Mouse (Mus musculus) adrenal gland, postnatal 4 days (tissue): ENCODE measurements around the gene Nebl. TPM values are rescaled to one million over a fixed set of nuclear protein-coding genes. Genes with fewer than 3 reads are reported as not detected.

Experiments
- DNase-seq, 2 experiments: peaks; one replicate each; pipeline ENCODE4 v3.0.0; 2021 to 2022; ENCODE audit warnings: low spot score in 2 of 2, mixed read lengths in 2 of 2
- long read RNA-seq, 2 experiments: library from polyadenylated mRNA; stranded (forward); transcript quantifications; one replicate each; pipeline ENCODE4 v2.0.0; 2021
- total RNA-seq, 2 experiments: library from RNA; stranded (reverse); gene quantifications; 2 replicates each; pipeline ENCODE4 v1.2.3; 2021

Gene Nebl
- 10 to 100 TPM in 1 of 2 experiments, 1 to 10 TPM in 1; 7.9 to 10.2 TPM for total RNA-seq
- long read RNA-seq, experiment 1 = 0 reads
- long read RNA-seq, experiment 2, partial matches to known transcripts = 2 of 8 reads
- long read RNA-seq, experiment 2, other reads (novel, unspliced or antisense) = 2 of 8 reads

DNA sequence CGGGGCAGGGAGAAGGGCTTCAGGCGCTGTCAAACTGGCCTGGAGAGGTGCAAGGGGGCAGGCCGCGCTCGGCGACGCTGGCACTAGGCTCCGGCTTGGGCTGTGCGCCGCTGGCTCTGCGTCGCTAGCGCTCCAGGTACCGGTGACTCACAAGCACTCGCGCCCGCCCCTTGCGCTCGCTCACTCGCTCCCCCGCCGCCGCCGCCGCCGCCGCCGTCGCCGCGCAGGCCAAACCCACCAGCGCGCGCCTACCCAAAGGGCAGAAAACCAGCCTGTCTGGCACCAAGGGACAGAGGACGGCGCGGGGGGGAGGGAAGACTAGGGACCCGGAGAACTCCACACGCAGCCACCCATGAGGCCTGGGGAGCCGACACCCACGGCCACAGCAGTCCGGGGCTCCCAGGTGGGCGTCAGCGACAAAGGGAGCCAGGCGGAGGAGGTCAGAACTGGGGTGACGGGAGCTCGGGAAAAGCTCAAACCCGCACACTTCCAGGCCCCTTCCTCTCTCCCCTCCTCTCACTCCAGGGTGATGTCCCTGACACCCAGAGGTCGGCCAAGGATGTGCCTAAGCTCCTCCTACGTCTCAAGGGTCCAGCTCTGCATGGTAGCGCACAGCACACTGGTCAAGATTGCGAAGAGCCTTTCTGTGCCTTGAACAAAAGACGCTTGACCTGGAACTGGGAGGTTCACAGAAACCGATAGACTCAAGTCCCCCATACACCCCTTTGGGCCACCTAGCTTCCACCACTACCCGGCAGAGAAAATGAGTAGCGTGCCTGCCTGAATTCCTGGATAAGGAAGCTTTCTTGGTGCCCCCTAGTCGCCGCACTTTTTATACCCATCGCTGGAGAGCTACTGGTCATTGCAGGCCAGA is at the start of gene Nebl:
Gene Nebl (minus strand): TSS at position 508 of the 874 bp plus-strand sequence.
- peak in 1 of 2 experiments; percentile 17 for DNase-seq

DNA sequence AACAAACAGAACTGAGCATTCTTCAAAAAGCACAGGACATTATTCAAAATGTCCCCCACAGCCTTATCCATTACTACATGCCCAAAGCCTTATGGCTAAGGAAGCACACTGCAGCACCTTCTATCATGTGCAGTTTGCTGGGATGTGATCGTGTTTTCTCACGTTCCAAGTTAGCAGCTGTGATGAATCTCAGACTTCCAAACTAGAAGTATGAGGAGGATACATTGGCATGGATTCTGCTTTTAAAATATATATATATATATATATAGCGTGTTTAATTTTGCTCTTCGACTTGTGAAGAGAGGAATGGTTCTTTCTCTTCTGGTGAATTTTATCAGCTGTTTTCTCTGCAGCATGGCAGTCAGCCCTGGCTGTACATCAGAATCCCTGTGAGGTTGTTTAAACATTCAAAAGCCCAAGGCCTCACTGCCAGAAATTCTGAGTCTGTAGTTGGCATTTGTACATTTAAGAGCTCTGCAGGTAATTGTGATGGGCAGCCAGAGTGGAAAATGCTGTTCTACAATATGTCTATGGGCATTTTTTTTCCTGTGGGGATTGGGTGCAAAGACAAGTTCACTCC is 39.1 kb upstream of the Nebl start:
- DNase-seq = no peak

DNA sequence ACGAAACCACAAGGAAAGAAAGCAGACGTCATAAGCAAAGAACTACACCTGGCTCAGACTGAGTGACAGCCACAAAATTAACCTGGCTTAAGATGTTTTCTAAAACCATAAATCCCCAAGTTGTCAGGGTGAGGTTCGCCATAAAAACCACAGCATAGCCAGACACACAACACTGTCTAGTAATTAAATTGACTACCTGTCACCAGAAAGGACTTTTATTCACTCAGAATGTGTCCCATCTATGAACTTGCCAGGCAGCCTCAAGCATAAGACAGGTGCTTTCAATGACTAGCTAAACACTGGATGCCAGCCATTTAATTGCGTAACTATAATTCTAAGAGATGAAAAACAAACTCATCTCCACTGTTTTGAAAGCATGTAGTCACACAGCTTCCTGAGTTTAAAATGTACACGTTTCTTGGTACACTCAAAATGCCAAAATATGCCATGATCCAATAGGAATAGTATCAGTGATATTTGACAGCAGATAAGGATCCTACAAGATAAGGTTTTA is 38.0 kb upstream of the Nebl start:
- DNase-seq = no peak

DNA sequence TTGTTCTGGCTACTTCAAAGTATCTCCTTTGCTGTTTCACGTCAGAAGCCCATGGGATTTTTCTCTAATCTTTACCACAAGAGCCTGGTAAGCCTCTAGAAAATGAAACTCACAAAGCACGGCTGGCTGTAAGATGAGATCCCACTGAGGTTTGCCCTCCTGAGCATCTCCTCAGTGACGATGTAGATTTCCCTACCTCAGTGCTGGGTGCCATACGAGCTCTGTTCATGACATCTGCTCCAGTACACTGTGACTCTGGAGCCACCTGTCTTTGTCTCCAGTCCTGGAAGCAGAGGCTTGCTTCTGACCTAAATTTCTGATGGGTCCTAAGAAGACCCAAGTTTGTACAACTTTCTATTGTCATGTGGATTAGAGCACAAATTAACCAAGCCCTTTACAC is 25.0 kb upstream of the Nebl start:
- no peak for DNase-seq

DNA sequence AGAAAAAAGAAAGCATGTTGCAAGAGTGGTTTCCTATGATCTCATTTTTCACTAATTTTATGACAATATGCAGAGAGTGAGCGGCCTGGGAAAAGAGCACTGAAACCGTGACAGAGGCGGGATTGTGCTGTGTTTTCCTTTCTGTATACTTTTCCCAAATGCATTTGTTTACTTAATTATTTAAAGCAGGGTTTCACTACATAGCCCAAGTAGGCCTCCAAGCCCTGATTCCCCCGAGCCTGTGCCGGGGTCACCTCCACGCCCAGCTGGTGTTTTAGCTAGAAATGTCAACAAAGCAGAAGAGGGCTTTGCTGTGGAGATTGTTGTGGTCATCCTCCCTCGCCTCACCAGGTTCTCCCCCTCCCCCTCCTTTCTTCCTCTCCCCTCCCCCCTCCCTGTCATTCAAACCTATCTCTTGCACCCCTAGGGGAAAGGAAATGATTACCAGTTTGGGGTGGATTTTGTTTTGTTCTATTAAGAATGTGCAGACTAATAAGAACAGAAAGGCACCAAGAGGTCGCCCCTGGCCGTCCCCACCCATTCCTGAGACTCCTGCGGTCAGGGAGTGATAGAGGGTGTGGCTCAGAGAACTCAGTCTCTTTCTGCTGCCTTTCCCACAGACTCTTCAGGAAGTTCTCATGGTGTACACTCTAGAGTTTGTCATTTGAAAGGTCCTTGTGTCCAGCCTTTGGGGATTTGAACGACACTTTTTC is 10.9 kb upstream of the Nebl start:
- DNase-seq = no peak

DNA sequence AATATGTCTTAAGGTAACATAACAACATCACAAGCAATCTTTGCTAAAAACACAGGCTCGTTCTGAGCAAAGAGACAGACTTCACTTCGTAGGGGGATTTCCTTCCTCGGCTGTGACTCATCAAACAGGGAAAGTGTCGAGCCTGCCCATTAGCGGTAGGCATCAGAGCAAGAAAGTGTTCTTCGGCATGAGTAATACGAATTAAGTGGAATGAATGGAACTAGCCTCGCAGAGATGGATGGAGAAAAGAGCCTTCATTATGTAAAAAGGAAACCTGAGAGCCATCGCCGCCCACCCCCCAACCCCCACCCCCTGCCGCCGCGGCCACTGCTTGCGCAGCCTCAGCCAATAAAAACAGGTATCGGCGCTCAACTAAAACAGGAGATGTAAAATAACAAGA is 10.3 kb upstream of the Nebl start:
- DNase-seq = no peak

DNA sequence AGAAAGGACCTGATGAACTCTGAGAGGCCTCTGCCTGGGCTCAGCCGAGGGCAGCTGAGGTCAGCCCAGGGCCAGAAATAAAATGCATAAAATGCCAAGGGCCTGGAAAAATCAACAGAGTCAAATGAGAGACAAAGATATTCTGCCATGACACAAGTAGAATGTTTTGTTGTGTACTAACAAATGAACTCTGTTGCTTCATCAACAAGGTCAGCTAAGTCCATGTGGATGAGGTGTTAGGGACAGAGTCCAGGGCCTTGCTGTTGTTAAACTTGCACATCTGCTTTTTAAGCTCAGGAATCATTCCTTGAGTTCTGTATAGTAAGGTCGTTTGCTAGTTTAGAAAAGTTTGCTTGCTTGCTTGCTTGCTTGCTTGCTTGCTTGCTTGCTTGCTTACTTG is 9.2 kb upstream of the Nebl start:
- no peak for DNase-seq

DNA sequence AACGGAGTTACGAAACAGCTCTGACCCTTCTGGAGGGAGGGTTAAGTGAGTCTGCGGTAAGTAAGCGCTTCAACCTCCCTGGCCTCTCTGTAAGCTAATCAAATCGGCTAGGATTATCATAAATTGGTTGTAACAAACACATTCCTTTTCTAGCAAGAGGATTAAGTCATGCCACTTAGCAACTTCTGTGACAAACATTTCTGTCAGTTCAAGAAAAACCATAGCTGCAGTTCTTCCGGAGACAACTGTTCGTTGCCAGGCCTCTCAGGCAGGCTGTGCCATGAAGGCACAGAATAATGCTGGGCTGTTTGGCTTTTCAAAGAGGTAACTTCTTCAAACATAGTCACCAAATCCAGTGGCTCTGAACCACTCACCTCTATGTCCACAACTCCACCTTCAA is 946 bp upstream of the Nebl start:
- DNase-seq = no peak

DNA sequence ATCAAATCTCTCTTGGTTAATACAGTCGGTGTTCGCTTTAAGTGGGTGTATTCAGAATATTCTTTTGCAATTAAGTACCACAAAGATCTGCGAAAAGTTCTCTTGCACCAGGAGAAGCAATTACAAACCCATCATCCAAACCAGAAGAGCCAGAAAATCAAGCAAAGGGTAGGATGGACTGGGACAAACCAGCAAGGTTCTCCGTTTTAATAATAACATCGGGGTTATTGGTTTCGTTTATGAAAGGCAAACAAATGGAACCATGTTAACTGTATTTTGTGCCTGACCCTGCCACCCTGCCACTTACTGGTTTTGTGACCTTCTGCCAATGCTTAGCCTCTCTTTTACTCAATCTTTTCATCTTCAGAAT is 552 bp upstream of the Nebl start:
- no peak for DNase-seq

DNA sequence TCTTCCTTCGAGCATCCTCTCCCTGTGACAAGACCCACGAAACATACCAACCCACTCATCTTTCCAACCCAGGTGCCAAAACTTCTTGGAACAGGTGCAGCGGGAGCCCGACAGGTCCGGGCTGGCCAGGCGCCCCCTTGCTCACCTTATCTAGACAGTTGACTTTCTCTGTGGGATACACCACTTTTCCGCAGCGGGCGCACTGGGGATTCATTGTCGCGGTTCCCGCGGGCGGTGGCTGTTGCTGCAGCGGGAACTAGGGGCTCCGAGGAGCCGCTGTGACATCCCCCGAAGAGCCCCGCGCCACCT is 662 bp downstream of the Nebl start:
- DNase-seq = no peak

DNA sequence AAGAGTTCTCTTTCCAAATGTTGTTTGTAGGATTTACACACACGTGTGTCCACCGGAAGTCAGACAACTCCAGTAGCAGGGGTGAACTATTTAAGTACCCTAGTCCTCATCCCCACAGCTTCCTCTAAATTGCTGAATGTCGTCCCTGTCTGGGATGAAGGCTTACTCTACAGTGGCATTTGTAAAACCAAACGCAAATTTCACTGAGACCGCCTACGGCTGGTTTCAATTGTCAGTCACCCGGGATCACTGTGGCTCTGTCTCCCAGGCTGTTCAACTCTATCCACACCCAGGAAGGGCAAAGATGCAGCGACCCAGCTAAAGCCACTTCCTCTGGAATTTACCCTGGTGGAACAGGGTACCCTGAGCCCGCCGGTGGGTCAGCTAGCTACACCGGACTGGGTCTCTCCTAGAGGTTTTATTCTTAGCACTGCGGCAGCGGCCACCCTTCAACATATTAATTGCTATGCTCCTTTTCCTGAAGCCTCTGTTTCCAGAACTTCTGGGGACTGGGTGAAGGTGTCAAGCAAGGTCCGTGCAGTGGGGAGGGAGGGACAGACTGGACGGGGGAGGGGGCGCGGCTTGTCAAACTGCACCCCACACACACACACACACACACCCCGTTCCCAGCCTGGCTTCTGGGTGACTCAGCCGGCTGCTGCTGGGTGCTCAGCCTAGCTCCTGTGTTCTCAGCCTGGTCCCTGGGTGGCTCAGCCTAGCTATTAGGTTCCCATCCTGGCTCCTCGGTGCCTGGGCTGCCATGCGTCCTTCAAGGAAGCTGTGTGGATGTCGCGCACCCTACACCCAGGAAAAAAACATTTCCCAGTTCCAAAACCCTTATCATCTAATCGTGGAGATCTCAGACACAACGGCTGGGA is 1.3 kb downstream of the Nebl start:
- peak in 1 of 2 experiments; percentile 4 for DNase-seq

DNA sequence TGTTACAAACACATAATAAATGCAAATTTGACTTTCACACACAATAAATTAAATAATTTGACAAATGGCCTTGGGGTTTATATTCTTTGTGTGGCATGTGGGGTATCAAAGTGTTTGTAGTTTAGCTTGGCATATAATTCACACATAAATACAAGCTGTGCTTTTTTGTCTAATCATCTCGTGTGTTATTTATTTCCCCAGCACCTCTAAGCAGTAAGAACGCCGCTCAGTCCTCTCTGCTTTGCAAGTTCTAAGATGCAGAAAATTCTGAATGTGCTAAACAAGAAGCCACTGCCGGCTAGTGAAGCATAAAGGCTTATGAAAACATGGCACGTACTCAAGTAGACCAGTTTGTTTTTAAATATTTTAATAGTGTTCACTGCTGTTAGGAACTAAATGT is 6.9 kb downstream of the Nebl start:
- no peak for DNase-seq

DNA sequence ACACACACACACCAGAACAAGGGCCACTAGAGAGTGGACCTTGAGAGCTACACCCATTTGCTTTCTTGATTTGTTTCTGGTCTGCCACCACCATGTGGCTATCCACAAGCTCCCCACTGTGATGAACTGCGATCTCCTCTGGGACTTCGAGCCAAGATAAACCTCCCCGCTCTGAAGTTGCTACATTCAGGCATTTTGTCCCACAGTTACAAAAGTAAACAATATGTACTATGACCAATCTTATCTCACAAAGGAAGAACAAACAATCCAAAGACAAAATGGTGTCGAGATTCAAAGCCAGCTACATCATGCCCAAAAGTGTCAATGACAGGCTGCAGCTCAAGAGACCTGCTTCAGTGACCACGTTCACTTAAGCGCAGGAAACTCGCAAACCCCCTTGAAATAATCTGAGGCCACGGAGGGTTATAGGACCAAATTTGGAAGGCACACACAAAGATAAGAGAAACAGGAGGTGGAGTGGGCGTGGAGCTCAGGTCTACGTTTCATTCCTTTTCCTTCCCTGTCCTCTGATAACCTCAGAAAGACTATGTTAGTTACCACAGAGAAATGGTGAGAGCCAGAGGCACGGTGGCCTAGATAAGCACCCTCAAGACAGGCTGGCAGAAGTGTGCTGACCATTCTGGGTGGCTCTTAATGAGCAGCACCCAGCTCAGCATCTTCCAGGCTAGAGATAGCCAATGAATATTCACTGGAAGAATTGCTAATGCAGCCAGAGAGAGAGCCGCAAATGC is 7.8 kb downstream of the Nebl start:
- no peak for DNase-seq

DNA sequence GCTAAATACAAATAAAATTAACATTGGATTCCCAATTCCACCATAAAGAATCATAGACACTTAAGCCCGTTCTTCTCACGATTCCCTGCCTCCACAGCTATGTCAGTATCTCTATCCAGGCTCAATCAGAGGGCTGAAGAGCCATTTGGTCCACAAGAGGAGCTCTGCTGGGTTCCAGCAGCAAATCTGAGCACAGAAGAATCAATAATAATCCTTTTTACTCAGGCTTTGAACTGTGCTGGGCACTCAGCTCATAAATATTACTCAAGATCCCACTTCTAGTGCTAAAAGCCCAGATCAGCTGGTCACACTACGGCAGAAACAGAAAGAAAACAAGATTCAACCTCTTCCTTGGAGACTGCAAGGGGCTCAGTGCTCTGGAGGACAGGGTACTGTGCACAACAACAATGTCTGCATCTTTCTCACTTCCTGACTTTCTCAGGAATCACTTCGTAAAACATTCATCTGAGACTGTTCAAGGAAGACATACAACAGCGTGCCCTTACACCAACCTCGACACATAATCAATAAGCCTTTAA is 10.0 kb downstream of the Nebl start:
- no peak for DNase-seq

DNA sequence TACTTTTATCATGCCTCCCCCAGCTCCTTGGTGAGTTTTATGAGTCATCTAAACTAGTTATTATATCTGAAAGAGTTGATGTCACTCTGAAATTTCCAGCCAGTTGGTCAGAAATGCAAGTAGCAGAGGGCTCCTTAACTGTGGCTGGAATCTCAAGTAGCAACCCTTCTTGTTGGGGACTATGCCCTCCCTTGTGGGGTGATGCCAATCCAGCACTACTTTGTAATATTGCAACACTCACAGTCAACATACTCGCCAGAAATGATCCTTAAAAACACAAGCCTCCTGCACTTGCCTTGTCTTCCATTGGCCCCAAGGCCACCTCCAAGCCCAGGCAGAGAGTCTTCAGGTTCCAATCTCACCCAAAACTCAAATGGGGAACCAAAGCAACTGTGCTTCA is 13.0 kb downstream of the Nebl start:
- DNase-seq = no peak

DNA sequence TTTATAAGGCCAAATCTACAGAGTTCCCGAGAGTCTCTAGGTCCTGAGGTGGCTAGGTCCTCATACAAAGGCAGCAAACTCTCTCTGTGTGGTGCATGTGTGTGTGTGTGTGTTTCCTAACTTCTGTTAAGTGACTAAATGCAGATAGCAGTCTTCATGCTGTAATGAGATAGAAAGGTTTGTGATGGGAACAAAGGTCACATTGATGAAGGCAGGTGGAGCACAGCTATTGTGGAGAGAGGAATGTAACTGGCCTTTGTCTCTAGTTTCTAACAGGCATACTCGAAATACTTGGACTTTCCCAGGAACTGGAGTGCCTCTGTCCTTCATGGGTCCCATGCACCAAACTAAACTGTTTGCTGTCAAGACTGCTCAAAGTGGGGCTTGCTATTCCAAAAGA is 14.1 kb downstream of the Nebl start:
- no peak for DNase-seq

DNA sequence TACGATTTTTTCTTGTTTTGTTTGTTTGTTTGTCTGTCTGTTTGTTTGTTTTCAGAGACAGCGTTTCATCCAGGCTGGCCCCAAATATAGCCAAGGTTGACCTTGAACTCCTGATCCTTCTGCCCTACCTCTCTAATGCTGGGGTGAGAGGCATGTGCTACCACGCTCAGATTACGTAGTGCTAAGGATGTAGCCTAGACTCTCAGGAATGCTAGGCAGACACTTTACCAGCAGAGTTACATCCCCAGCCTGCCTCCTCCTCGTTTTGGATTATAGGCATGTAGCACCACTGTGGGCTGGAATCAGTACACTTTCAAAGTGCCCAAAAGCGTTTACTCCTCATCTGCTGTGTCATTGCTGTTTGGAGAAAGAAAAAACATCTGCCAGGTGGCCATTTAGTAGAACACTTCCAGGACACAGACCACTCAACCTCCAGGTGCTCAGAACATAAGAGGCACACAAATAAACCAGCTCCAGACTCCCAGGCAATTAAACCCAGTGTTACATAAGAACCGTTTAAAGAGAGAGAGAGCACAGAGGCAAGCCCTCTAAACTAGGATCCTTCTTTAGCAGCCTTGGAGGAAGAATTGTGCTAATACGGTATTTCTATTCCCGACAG is 16.0 kb downstream of the Nebl start:
- no peak for DNase-seq

DNA sequence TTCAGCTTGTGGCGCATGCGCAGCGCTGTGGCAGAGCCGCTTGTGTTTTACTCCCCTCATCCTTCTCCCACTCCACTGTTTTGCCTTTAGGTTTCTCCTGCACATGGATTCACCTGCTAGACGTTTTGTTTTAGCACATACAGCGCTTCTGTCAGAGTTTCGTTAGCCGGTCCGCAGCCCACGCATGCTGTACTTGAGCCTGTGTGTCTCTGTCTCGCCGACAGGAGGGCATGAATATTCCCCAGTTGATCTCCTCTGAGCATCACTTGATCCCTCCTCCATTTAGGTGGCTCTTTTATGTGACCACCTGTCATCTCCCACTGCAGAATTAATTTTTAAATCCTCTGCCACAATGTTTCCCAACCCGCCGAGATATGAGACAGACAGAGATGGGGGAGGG is 16.6 kb downstream of the Nebl start:
- DNase-seq = no peak

DNA sequence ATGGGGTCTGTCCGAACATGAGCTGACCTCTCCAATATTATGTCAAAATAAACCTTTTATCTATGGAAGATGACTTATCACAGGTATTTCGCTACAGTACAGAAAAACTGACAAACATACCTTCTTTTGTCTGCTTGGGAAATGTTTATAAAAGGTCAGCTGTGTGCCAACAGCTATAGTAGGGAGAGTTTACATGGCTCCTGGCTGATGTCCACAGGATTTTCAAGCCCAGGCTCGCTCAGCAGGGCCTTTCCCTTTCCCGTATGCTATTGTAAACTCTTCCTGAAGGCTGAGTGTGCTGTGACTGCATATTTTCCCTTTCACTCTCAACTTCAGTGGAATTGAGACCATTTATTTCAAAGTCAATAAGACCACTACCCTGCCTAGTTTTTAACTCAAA is 17.1 kb downstream of the Nebl start:
- no peak for DNase-seq

DNA sequence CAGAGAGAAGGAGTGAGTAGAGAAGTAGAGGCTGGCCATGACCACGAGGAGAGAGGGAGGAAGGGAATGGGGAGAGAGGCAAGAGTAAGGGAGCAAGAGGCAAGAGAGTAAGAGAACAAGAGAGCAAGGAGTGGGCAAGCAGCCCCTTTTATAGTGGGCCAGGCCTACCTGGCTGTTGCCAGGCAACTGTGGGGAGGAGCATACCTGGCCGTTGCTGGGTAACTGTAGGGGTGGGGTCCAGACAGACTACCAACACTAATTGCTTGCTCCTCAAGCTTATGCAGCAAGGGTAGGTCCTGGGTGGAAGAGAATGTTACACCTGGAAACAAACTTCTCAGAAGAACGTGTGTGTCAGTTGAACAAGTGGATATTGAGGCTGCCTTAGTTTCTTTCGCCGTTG is 20.0 kb downstream of the Nebl start:
- no peak for DNase-seq
